Mouse (Mus musculus): ENCODE measurements around the gene Cpne9. TPM values are rescaled to one million over a fixed set of nuclear protein-coding genes. Genes with fewer than 3 reads are reported as not detected.

Cpne9 gene
- polyA plus RNA-seq, 1 experiment from 2014 or later = not detected

DNA sequence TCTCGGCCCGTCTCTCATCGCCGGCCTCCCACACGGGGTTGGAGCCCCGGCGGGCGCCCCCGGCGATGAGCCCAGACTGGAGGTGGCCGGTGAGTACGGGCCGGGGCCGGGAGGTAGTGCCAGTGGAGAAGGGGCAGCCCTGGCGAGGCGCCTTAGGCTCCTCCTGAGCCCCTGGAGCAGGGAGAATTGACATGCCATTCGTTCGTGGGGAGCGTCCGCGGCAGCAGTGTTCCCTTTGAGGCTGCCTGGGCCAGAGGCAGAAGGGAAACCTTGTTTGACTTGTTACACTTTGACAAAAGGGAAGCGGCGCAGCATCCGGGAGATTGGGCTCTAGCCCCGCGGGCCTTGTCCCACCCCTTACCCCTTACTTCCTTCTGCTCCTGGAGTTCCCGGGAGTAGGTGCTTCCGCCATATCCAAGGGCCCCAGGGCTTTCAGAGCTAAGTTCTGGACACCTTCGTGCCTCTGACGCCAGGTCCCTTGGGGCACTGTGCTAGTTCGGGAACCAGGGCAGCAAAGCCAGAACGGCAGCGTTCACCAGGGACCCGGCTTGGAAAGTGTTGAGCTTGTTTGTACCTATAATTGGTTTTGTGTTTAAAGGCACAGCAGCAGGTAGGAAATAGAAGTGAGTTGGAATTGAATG, 25.5 kb downstream of the Cpne9 start:
- no peak for TF ChIP-seq EP300 (IDR thresholded peaks at IDR 0.05)
- TF ChIP-seq CTCF (IDR thresholded peaks at IDR 0.05) = no peak
- no peaks in the 10 kb centered on the region for H3K9me3 ChIP-seq (ENCODE audit: low read length)
- peak; percentile 71 for DNase-seq (ENCODE audit: low spot score)
- peak overlapping the region; percentile 100 for H3K27ac ChIP-seq (ENCODE audit: low read length)
- peak overlapping the region; percentile 95 for H3K4me3 ChIP-seq (ENCODE audit: low read depth, low read length)
- WGBS = under 1% methylated on average over 34 of the region's 34 CpGs
- ATAC-seq = no peak
- H3K4me2 ChIP-seq (replicated peaks; ENCODE audit: low read depth, low read length) = peak overlapping the region; percentile 84
- peaks cover 12% of the 10 kb centered on the region; the same call in 1 of the 2 replicates for H3K36me3 ChIP-seq (ENCODE audit: insufficient read depth, low read length)
- H3K27me3 ChIP-seq (replicated peaks; ENCODE audit: insufficient read depth, low read length) = no peaks in the 10 kb centered on the region
- H3K4me1 ChIP-seq (ENCODE audit: insufficient read depth, low read depth, low read length) = no peaks in the 10 kb centered on the region; the same call in 1 of the 2 replicates
- H3K9ac ChIP-seq (replicated peaks; ENCODE audit: low read depth) = peak overlapping the region; percentile 95

DNA sequence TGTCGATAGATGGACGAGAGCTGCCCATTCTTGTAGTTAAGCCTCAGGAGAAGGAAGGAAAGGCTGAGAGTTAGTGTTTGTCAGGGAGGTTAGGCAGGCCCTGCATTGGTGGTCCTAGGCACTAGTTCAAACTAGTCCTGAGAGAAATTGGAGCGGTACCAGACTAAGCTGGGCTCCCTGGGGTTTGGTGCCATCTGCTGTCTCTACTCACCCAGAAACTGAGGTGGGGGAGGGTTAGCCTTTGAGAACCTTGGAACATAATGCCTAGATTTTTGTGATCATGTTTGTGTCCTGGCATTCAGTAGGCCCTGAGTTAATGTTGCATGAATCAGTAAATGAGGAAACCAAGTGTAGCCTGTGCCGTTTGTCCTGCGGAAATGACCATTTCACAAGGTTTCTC, 26.0 kb downstream of the Cpne9 start:
- DNase-seq (ENCODE audit: low spot score) (peak; percentile 63), ATAC-seq (no peak)
- Histone ChIP-seq H3K9me3 (ENCODE audit: low read length) (no peaks in the 10 kb centered on the region), H3K4me1 (ENCODE audit: insufficient read depth, low read depth, low read length) (no peaks in the 10 kb centered on the region; the same call in 1 of the 2 replicates), H3K27ac (ENCODE audit: low read length) (peak overlapping the region; percentile 100), H3K4me3 (ENCODE audit: low read depth, low read length) (peak overlapping the region; percentile 95), H3K36me3 (ENCODE audit: insufficient read depth, low read length) (peaks cover 12% of the 10 kb centered on the region; the same call in 1 of the 2 replicates), H3K4me2 (replicated peaks; ENCODE audit: low read depth, low read length) (peak overlapping the region; percentile 84), H3K27me3 (replicated peaks; ENCODE audit: insufficient read depth, low read length) (no peaks in the 10 kb centered on the region), H3K9ac (replicated peaks; ENCODE audit: low read depth) (peak overlapping the region; percentile 95)
- TF ChIP-seq EP300 (IDR thresholded peaks at IDR 0.05) = no peak
- peak; percentile 56 for TF ChIP-seq CTCF (IDR thresholded peaks at IDR 0.05)
- WGBS = 23% methylated on average over 5 of the region's 5 CpGs

DNA sequence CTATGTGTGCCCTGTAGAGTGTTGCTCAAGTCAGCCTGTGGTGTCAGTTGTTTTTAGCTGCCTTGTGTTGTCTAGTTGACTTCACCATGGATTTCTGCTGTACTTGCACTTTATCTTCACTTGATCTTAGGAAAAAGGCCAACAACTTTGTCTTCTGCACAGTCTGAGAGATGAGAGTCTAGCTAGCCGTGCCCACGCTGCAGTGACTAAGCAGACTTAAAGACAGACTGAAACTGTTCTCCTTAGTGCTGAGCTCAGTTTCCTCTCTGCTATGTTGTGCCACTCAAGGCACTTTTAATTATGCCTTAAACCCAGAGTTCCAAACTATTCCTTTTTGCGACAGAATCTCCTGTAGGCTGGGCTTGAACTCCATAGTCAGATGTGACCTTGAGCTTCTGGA, 33.9 kb downstream of the Cpne9 start:
- Histone ChIP-seq H3K9me3 (ENCODE audit: low read length) (no peaks in the 10 kb centered on the region), H3K4me3 (ENCODE audit: low read depth, low read length) (no peak overlapping the region), H3K36me3 (ENCODE audit: insufficient read depth, low read length) (peaks cover 57% of the 10 kb centered on the region; the same call in 1 of the 2 replicates), H3K4me1 (ENCODE audit: insufficient read depth, low read depth, low read length) (no peaks in the 10 kb centered on the region), H3K27ac (ENCODE audit: low read length) (no peak overlapping the region), H3K9ac (replicated peaks; ENCODE audit: low read depth) (no peak overlapping the region), H3K4me2 (replicated peaks; ENCODE audit: low read depth, low read length) (no peak overlapping the region), H3K27me3 (replicated peaks; ENCODE audit: insufficient read depth, low read length) (no peaks in the 10 kb centered on the region)
- no peak for TF ChIP-seq CTCF (IDR thresholded peaks at IDR 0.05)
- no peak for TF ChIP-seq EP300 (IDR thresholded peaks at IDR 0.05)
- DNase-seq (ENCODE audit: low spot score) = no peak
- no peak for ATAC-seq
- WGBS = 93% methylated on average over 3 of the region's 3 CpGs

GRCm38 (mm10) chr6:113326533-113327315, 44.6 kb downstream of the Cpne9 start, which contains the start of gene Ogg1:
Ogg1 (plus strand) TSS chr6:113326972.
- H3K27me3 ChIP-seq (replicated peaks; ENCODE audit: insufficient read depth, low read length) = no peaks in the 10 kb centered on the region
- H3K4me2 ChIP-seq (replicated peaks; ENCODE audit: low read depth, low read length) = peak within 1 kb of the TSS; percentile 78
- TF ChIP-seq EP300 (IDR thresholded peaks at IDR 0.05) = no peak; the same call in 1 of the 2 replicates
- no peak for TF ChIP-seq CTCF (IDR thresholded peaks at IDR 0.05)
- DNase-seq (ENCODE audit: low spot score) = peak; percentile 100
- H3K4me3 ChIP-seq (ENCODE audit: low read depth, low read length) = peak within 1 kb of the TSS; percentile 60
- peaks cover 9% of the 10 kb centered on the region for H3K36me3 ChIP-seq (ENCODE audit: insufficient read depth, low read length)
- H3K9me3 ChIP-seq (ENCODE audit: low read length) = no peaks in the 10 kb centered on the region
- no peaks in the 10 kb centered on the region for H3K4me1 ChIP-seq (ENCODE audit: insufficient read depth, low read depth, low read length)
- ATAC-seq = peak; percentile 97
- peak within 1 kb of the TSS; percentile 64 for H3K9ac ChIP-seq (replicated peaks; ENCODE audit: low read depth)
- 2% methylated on average over 52 of the region's 52 CpGs for WGBS
- H3K27ac ChIP-seq (ENCODE audit: low read length) = peak within 1 kb of the TSS; percentile 85

DNA sequence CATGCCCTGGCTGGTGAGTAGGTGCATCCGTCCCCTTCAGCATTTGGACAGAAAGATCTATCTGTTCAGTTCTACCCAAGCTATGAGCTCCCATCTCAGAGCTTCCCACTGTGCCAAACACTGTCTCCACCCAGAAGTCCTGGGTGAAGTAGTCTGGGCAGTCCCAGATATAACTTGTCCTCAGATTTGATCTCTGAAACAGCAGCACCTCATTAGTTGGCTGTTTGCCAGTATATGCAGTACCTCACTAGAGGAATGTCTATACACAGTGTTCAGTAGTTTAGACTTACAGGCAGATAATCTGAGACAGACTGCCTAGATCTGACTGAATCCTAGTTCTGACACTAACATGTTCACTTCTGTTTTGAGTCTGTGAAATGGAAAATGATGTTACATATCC, 47.3 kb downstream of the Cpne9 start:
- H3K9me3 ChIP-seq (ENCODE audit: low read length) = no peaks in the 10 kb centered on the region
- no peaks in the 10 kb centered on the region for H3K27me3 ChIP-seq (replicated peaks; ENCODE audit: insufficient read depth, low read length)
- ATAC-seq (no peak), DNase-seq (ENCODE audit: low spot score) (no peak)
- 0 out of 2 replicates have a peak, but pooled peaks cover 5% of the 10 kb centered on the region for H3K4me1 ChIP-seq (ENCODE audit: insufficient read depth, low read depth, low read length)
- H3K4me2 ChIP-seq (replicated peaks; ENCODE audit: low read depth, low read length) = no peak overlapping the region
- H3K27ac ChIP-seq (ENCODE audit: low read length) = no peak overlapping the region
- H3K9ac ChIP-seq (replicated peaks; ENCODE audit: low read depth) = no peak overlapping the region
- H3K4me3 ChIP-seq (ENCODE audit: low read depth, low read length) = no peak overlapping the region
- 84% methylated on average over 1 of the region's 1 CpGs for WGBS
- no peak for TF ChIP-seq CTCF (IDR thresholded peaks at IDR 0.05)
- no peak for TF ChIP-seq EP300 (IDR thresholded peaks at IDR 0.05)
- no peaks in the 10 kb centered on the region; the same call in 1 of the 2 replicates for H3K36me3 ChIP-seq (ENCODE audit: insufficient read depth, low read length)

DNA sequence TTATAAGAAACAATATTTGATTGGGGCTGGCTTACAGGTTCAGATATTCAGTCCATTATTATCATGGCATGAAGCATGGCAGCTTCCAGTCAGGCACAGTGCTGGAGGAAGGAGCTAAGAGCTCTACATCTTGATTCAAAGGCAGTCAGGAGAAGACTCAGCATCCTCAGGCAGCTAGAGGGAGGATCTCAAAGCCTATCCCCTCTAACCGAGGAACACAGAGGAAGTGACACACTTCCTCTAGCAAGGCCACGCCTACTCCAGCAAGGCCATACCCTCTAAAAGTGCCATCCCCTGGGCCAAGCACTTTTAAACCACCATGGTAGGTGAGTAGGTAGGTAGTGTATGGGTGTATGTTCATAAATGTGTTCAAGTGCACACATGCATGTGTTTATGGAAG, 48.4 kb downstream of the Cpne9 start:
- Histone ChIP-seq H3K36me3 (ENCODE audit: insufficient read depth, low read length) (peaks cover 5% of the 10 kb centered on the region; the same call in 1 of the 2 replicates), H3K27ac (ENCODE audit: low read length) (no peak overlapping the region), H3K4me3 (ENCODE audit: low read depth, low read length) (no peak overlapping the region), H3K9me3 (ENCODE audit: low read length) (no peaks in the 10 kb centered on the region), H3K27me3 (replicated peaks; ENCODE audit: insufficient read depth, low read length) (no peaks in the 10 kb centered on the region), H3K4me1 (ENCODE audit: insufficient read depth, low read depth, low read length) (0 out of 2 replicates have a peak, but pooled peaks cover 5% of the 10 kb centered on the region), H3K4me2 (replicated peaks; ENCODE audit: low read depth, low read length) (no peak overlapping the region), H3K9ac (replicated peaks; ENCODE audit: low read depth) (no peak overlapping the region)
- WGBS = 34% methylated on average over 2 of the region's 2 CpGs
- TF ChIP-seq EP300 (IDR thresholded peaks at IDR 0.05) (no peak), CTCF (IDR thresholded peaks at IDR 0.05) (0 out of 2 replicates have a peak, but pooled peaks have one; percentile 1)
- DNase-seq (ENCODE audit: low spot score) (peak; percentile 56), ATAC-seq (no peak)

Data from lung, postnatal 0 days (tissue).